Mouse (Mus musculus) embryonic facial prominence, embryonic 10.5 days (tissue): ENCODE results near the gene Txlna. TPM values are rescaled to one million over a fixed set of nuclear protein-coding genes. Genes with fewer than 3 reads are reported as not detected.

Source experiments
- DNase-seq: peaks from one replicate; pipeline ENCODE4 v3.0.0-alpha.2; 2017; ENCODE audit warnings: low spot score
- H3K27ac ChIP-seq: fragments of 300-500 bp; sonication (generic); replicated peaks from 2 replicates; pipeline ENCODE4 v1.5.1; 2016; ENCODE audit warnings: mild to moderate bottlenecking
- H3K27me3 ChIP-seq: fragments of 300-500 bp; sonication (generic); replicated peaks from 2 replicates; pipeline ENCODE4 v1.6.1; 2016; ENCODE audit warnings: low read depth, mild to moderate bottlenecking; ENCODE audit not compliant: poor library complexity, severe bottlenecking
- H3K36me3 ChIP-seq: fragments of 300-500 bp; sonication (generic); replicated peaks from 2 replicates; pipeline ENCODE4 v1.6.1; 2016; ENCODE audit warnings: mild to moderate bottlenecking, moderate library complexity
- H3K4me1 ChIP-seq: fragments of 300-500 bp; sonication (generic); 2 replicates; pipeline ENCODE4 v1.6.1; 2016
- H3K4me3 ChIP-seq: fragments of 300-500 bp; sonication (generic); 2 replicates; pipeline ENCODE4 v1.5.1; 2016; ENCODE audit warnings: mild to moderate bottlenecking, moderate library complexity
- H3K9me3 ChIP-seq: fragments of 300-500 bp; sonication (generic); 2 replicates; pipeline ENCODE4 v1.6.1; 2016; ENCODE audit warnings: mild to moderate bottlenecking
- WGBS: fragments of 180-500 bp; shearing (Covaris S2); methylation state at CpG from one replicate; pipeline ENCODE4 v1.1.7; 2016; 5-methylcytosine and 5-hydroxymethylcytosine counted together
- polyA plus RNA-seq: library from polyadenylated mRNA; unstranded; fragments of >200 nt; fragmentation: Nextera tagmentation; extraction: Ambion mirVana; gene quantifications from 2 replicates; pipeline ENCODE4 v1.2.1, GENCODE M21; 2016

Txlna gene
- polyA plus RNA-seq, result 115 and 117 TPM in 2 replicates

DNA sequence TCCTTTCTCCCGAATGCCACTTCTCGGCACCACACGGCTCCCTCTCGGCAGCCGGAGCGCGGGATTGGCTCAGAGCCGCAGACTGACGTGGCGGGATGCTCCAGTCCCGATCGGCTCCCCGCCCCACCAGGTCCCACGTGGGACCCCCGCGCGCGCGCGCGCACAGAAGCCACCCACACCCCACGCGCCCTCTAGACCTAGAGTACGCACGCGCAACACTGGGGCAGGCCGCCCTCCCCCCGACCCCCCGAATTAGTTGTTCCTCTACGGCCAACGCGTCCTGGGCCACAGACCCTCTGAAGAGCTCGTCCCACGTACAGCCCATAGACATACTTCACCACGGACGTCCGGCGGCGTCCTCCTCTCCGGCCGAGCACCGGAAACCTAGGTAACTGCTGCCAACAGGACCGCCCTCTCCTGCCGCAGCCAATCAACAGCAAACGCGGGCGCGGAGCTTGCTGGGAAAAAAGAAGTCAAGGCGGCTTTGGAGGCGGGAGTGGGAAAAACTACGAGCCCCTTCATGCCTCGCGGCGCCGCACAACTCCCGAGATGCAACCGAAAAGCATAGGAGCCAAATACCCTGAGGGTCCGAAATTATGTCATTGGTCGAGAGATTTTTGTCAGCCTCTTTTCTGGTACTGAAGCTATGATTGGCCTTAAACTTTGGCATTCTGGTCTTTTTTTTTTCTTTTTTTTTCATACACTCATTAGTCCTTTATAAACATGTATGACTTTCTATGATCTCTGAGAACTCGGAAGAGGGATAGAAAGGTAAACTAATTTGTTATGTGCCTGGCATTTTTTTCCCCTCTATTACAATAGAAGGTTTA lies at the start of gene Txlna:
TSS of gene Txlna (minus strand) at position 428 of the 830 bp plus-strand sequence.
- peak; percentile 99 for DNase-seq
- H3K36me3 ChIP-seq, result peaks cover 67% of the 10 kb centered on the region
- no peaks in the 10 kb centered on the region for H3K27me3 ChIP-seq
- H3K9me3 ChIP-seq, result no peaks in the 10 kb centered on the region
- under 1% methylated on average over 60 of the region's 60 CpGs for WGBS
- peaks cover 27% of the 10 kb centered on the region for H3K4me1 ChIP-seq
- peak within 1 kb of the TSS; percentile 86 for H3K4me3 ChIP-seq
- peak within 1 kb of the TSS; percentile 93 for H3K27ac ChIP-seq

DNA sequence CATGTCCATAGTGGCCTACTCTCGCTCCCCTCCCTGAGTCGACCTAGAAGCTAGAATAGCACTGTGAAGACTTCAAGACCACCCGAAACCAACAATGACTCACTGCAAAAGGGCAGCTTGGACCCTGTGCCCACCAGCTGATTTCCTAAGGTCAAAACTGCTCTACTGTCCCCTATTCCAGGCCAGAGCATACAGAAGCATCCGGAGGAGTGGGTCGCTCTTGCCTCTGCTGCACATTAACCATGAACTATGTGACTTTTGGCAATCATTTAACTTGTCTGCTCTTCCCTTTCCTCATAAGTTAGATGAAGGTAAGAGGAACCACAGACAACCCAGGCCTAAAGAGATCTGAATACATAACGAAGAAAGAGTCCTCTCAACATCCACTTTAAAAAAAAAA lies 43.7 kb upstream of the Txlna start:
- no peaks in the 10 kb centered on the region for H3K4me1 ChIP-seq
- DNase-seq, result no peak
- H3K27me3 ChIP-seq, result no peaks in the 10 kb centered on the region
- 93% methylated on average over 6 of the region's 6 CpGs for WGBS
- no peak overlapping the region for H3K4me3 ChIP-seq
- no peak overlapping the region for H3K27ac ChIP-seq
- H3K36me3 ChIP-seq, result peaks cover 96% of the 10 kb centered on the region
- no peaks in the 10 kb centered on the region for H3K9me3 ChIP-seq

DNA sequence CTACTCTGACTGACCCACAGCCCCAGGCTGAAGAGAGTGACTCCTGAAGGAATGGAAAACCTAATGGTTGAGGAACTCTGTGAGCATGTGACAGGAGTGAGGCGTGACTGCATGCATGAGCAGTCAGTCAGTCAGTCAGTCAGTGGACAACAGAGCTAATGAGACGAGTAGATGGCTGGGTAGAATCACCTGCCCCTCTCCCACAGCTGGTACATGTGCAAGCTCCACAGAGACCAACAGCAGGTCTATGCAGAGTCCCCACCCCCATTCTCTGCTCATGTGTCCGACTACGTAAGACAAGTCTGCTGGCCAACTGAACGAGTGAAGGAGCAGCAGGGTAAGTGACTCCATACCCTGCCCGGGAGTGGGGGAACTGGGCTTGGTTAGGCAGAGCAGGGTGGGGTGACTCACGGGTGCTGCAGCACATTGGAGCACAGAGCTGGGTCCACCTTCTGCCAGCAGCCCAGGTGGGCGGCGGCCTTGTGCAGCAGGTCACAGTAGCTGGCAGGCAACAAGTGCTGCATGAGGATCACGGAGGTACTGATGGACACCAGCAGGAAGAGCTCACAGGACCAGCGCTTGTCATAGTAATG lies 43.1 kb upstream of the Txlna start:
- Histone ChIP-seq H3K27ac (no peak overlapping the region), H3K4me1 (no peaks in the 10 kb centered on the region), H3K27me3 (no peaks in the 10 kb centered on the region), H3K36me3 (peaks cover 94% of the 10 kb centered on the region), H3K9me3 (no peaks in the 10 kb centered on the region), H3K4me3 (no peak overlapping the region)
- no peak for DNase-seq
- 88% methylated on average over 11 of the region's 11 CpGs for WGBS

DNA sequence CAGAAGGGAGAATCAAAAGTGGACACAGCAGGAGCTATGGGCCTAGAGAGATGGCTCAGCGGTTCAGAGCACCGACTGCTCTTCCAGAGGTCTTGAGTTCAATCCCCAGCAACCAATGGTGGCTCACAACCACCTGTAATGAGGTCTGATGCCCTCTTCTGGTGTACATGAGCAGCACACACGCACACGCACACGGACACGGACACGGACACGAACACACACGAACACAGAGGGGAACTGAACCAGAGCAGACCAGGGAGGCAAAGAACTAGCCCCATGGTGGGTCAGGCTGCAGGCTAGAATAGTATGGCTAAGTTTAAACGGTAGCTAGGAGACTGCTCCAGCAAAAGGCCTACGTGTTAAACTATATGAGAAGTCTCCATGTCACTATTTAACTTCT lies 41.0 kb upstream of the Txlna start:
- DNase-seq, result no peak
- Histone ChIP-seq H3K4me3 (no peak overlapping the region), H3K27me3 (no peaks in the 10 kb centered on the region), H3K4me1 (no peaks in the 10 kb centered on the region), H3K27ac (no peak overlapping the region), H3K36me3 (peaks cover 96% of the 10 kb centered on the region), H3K9me3 (no peaks in the 10 kb centered on the region)
- 95% methylated on average over 11 of the region's 11 CpGs for WGBS

DNA sequence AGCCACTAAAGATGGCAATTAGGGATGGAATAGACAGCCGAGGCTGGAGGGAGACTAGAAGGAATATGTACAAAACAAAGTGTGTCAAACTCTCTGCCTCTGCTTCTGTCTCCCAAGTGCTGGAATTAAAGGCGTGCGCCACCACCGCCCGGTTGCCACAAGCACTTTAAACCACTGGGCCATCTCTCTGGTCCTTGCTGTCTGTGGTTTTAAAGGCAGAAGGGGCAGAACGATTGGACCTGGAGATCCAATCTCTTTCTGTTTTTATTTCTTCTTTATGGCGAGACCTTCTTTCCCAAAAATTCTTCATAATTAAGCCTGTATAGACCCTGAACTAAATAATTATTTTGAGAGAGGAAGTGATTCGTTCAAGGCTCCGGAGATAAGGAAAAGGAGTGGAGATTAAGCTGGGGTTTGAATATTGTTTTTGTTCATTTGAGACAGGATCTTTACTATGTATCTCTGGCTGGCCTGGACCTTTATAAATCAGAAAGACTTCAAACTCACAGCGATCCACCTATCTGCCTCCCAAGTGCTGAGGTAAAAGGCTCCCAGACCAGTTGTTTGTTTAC lies 32.1 kb upstream of the Txlna start:
- Histone ChIP-seq H3K4me1 (peaks cover 20% of the 10 kb centered on the region), H3K27ac (peak overlapping the region; percentile 93)
- WGBS, result 12% methylated on average over 10 of the region's 10 CpGs

DNA sequence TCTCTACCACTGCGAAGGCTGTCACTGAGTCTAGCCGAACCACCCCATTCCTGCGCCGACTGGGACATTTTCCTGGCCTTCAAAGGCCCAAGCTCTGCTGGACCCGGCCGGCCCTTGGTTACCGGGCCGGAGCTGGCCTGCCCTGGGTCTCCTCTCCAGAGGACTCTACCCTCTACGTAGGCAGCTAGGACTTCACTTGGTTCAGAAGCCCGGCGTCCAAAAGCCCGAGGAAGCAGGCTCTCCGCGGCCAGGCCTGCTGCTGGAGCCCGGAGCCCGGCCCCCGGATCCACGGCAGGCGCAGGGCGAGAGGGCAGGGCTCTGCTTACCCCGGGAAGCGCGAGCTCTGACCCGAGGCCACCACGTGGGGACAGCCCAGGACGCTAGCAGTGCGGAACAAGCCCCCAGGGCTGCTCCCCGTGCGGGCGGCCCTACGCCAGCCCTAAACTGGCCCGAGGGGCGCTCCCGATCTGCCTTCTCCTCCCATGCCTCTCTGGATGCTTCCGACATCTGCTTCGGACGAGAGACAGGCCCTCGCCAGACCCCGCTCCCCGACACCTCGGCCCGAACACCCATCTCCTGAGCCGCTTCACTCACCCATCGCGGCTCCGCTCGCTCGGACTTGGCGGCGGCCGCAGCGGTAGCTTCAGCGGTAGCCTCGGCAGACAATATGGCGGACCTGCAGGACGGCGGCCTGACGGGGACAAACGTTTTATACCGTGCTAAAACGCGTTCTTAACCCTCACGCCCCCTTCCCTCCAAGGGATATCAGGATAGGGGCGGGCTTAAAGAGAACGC lies 31.4 kb upstream of the Txlna start, which contains the start of gene Kpna6:
TSS of gene Kpna6 (minus strand) at position 685 of the 795 bp plus-strand sequence.
- peak; percentile 93 for DNase-seq
- WGBS, result under 1% methylated on average over 65 of the region's 65 CpGs
- peak within 1 kb of the TSS; percentile 93 for H3K27ac ChIP-seq
- H3K36me3 ChIP-seq, result peaks cover 49% of the 10 kb centered on the region
- H3K9me3 ChIP-seq, result no peaks in the 10 kb centered on the region
- H3K27me3 ChIP-seq, result no peaks in the 10 kb centered on the region
- peak within 1 kb of the TSS; percentile 100 for H3K4me3 ChIP-seq
- peaks cover 20% of the 10 kb centered on the region for H3K4me1 ChIP-seq

More for the DNA sequence above, 32.1 kb upstream of the Txlna start:
- no peaks in the 10 kb centered on the region for H3K9me3 ChIP-seq
- DNase-seq, result no peak
- H3K4me3 ChIP-seq, result peak overlapping the region; percentile 100
- H3K36me3 ChIP-seq, result peaks cover 51% of the 10 kb centered on the region
- H3K27me3 ChIP-seq, result no peaks in the 10 kb centered on the region

DNA sequence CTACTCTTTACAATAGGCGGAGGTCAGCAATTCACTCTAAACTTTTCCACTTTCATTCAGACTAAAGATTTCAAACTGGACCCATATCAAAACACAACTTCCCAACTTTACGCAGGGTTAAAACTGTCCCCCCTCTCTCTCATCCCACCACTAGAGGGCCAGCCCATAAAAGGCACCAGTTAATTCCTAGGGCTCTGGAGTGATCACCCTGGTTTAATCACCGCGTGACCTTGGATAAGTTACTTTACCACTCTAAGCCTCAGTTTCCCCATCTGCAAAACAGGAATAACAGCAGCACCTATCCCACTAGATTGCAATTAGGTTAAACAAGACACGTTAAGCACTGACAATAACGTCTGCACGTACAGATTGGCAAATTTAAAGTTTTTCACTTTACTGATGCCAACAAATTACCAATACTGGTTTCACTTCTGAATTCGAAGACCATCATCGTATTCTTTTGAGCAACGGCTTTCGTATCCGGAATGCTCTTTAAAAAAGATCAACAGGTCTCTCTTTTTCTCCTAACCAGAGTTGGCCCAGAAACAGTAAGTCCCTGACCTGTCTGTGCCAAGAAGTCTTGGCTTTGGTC lies 30.7 kb upstream of the Txlna start:
- Histone ChIP-seq H3K4me3 (peak overlapping the region; percentile 100), H3K27ac (peak overlapping the region; percentile 93), H3K36me3 (peaks cover 49% of the 10 kb centered on the region), H3K27me3 (no peaks in the 10 kb centered on the region), H3K4me1 (peaks cover 20% of the 10 kb centered on the region), H3K9me3 (no peaks in the 10 kb centered on the region)
- peak; percentile 61 for DNase-seq
- 9% methylated on average over 12 of the region's 12 CpGs for WGBS

DNA sequence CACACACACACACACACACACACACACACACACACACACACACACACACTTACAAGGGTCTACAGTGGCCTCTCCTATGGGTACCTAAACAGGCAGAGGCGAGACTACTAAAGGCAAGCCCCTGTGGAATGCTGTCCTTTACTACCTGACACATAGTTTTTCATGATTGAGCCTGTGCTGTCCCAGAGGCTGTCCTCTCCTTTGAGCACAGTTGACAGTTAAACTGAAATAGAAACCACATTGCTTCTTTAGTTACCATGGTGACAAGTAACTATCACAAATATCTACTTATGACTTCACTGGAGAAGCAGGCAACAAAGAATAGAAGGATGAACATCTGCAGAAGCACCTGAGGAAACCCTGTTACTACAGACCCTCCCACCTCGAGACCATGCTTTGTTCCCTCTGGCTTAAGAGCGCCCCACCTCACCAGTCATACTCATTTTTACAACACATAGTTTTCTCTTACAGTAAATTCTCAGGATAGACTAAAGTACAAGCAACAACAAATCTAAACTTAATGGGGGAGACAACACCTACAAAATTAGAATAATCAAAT lies 21.5 kb upstream of the Txlna start:
- H3K4me3 ChIP-seq, result no peak overlapping the region
- WGBS, result 94% methylated on average over 3 of the region's 3 CpGs
- H3K27me3 ChIP-seq, result no peaks in the 10 kb centered on the region
- no peak for DNase-seq
- H3K36me3 ChIP-seq, result peaks cover 85% of the 10 kb centered on the region
- no peak overlapping the region for H3K27ac ChIP-seq
- H3K9me3 ChIP-seq, result no peaks in the 10 kb centered on the region
- H3K4me1 ChIP-seq, result no peaks in the 10 kb centered on the region

DNA sequence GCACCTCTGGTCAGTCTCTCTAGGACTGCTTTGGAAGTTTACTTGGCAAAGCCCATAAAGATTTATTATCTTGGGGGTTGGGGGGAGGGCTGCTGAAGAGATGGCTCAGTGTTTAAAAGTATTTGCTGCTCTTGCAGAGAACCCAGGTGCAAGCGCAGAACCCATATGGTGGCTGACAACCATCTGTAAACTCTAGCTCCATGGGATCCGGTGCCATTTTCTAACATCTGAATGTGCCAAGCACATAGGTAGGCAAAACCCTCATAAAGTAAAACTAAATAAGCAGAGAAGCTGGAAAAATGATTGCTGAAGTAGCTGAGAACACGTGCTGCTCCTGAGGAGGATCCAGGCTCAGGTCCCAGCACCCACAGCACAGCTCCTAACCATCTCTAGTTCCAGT lies 20.7 kb upstream of the Txlna start:
- Histone ChIP-seq H3K4me3 (no peak overlapping the region), H3K27me3 (no peaks in the 10 kb centered on the region), H3K27ac (no peak overlapping the region), H3K9me3 (no peaks in the 10 kb centered on the region), H3K4me1 (no peaks in the 10 kb centered on the region), H3K36me3 (peaks cover 85% of the 10 kb centered on the region)
- 97% methylated on average over 3 of the region's 3 CpGs for WGBS
- DNase-seq, result no peak

DNA sequence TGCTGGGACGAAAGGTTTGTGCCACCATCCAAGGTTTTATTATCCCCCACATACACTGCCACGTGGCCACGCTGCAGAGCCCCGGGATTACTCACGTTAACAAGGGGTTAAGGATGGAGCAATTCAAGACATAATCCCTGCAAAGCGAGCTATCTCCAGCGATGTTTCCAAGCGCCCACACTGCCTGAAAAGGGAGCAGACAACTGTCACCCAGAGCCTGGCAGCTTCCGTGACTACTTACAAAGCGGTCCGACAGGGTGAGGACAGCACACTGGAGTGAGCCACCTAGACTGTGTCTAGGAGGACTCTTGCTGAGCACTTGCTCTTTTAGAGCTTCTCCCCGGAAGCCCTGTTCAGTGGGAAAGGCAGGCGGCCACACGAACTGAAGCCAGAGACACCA lies 13.9 kb upstream of the Txlna start:
- Histone ChIP-seq H3K4me3 (no peak overlapping the region), H3K27me3 (no peaks in the 10 kb centered on the region), H3K4me1 (no peaks in the 10 kb centered on the region), H3K36me3 (peaks cover 100% of the 10 kb centered on the region), H3K27ac (no peak overlapping the region), H3K9me3 (no peaks in the 10 kb centered on the region)
- no peak for DNase-seq
- 93% methylated on average over 14 of the region's 14 CpGs for WGBS

DNA sequence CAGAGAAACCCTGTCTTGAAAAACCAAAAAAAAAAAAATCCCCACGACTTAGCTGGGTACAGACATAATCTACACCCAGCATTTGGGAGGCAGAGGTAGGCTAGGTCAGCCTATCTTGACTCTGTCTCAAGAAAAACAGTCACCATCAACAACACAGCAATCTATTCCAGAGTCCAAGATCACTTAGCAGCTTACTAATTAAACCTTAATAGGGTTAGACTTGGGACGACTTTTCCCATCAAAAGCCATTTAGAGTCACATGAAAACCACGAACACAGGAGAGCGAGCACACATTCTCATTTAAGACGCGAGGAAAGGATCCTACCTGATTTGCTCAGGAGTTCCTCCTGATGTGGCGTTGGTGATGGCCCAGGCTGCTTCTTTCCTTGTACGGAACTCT lies 9.5 kb upstream of the Txlna start:
- 95% methylated on average over 8 of the region's 8 CpGs for WGBS
- Histone ChIP-seq H3K36me3 (peaks cover 100% of the 10 kb centered on the region), H3K4me1 (no peaks in the 10 kb centered on the region), H3K27me3 (no peaks in the 10 kb centered on the region), H3K27ac (no peak overlapping the region), H3K4me3 (no peak overlapping the region), H3K9me3 (no peaks in the 10 kb centered on the region)
- no peak for DNase-seq

DNA sequence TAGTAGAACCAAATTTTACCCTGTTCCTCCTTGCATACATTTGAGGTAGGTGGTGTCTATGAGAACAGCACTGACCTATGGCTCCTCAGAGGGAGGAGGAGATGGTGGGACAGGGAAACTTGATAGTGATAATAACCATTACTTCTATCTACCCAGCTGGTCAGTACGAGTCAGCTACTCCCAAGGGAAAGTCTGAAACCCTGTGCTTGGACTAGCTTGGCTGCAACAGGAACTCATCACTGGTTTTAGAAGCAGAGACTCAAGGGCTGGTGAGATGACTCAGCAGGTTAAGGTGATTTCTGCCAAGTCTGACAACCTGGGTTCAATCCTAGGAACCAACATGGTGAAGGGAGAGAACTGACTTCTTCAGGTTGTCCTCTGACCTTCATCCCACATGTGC lies 7.8 kb upstream of the Txlna start:
- H3K4me1 ChIP-seq, result no peaks in the 10 kb centered on the region
- H3K27ac ChIP-seq, result no peak overlapping the region
- H3K4me3 ChIP-seq, result no peak overlapping the region
- no peak for DNase-seq
- 82% methylated on average over 1 of the region's 1 CpGs for WGBS
- H3K36me3 ChIP-seq, result peaks cover 97% of the 10 kb centered on the region
- no peaks in the 10 kb centered on the region for H3K27me3 ChIP-seq
- no peaks in the 10 kb centered on the region for H3K9me3 ChIP-seq
